In the genomic region with DNA sequence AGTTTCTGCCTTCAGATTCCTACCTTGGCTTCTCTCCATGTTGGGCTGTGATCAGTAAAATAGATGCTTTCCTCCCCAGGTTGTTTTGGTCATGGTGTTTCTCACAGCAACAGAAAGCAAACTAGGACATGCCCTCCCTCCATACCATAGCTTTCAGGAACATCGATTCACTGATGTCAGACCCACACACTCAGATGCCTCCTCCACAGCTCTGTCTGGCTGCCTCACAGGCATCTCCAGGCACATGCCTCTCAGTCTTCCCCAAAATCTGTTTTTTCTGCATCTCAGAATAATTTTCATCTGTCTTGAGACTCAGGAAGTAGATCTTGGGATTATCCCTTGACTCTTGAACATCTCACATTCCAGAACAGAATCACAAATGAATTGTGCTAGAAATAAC, we compare ENCODE assay signal across 15 mouse cellular contexts. TPM values are rescaled to one million over a fixed set of nuclear protein-coding genes. Genes with fewer than 3 reads are reported as not detected.
"Had no signal": no experiment of that assay in that cellular context is flagged by ENCODE, and none has a peak within 500 bp of the region (broad histone marks: within the 10 kb centered on the region; RNA-seq: fewer than 3 reads in every experiment).

No protein-coding gene starts in this region.

- DNase-seq: kidney, adult 18-20 months; kidney, adult 9 months; kidney, postnatal 14 days; kidney, postnatal 4 days; liver; lung, adult 18-20 months; lung, postnatal 10 days; lung, postnatal 36 days; retina, postnatal 1 day; spleen, adult 18-20 months; thymus, adult 18-20 months; thymus, postnatal 36 days had no signal

RNA-seq across cellular contexts. Expression of a gene that starts 16.4 kb away (rescaled TPM):
- total RNA-seq: monocyte, adult 5-6 weeks had no signal

RNA-seq across cellular contexts. Expression of a gene that starts 56.6 kb away (rescaled TPM):
- total RNA-seq: layer of hippocampus, adult 18-20 months; monocyte, adult 5-6 weeks; neutrophil, adult 5-6 weeks had no signal
